Mouse (Mus musculus) liver, postnatal 0 days (tissue): ENCODE measurements around the gene Syp. TPM values are rescaled to one million over a fixed set of nuclear protein-coding genes. Genes with fewer than 3 reads are reported as not detected.

Source experiments
- ATAC-seq: fragments of 200-750 bp; cut with Nextera tagmentation; 2 replicates; pipeline ENCODE4 v1.8.0; 2017; ENCODE audit warnings: mild to moderate bottlenecking, moderate library complexity
- DNase-seq: peaks from one replicate; pipeline ENCODE4 v3.0.0-alpha.2; 2016
- H3K27ac ChIP-seq: fragments of 300-500 bp; sonication (generic); 2 replicates; pipeline ENCODE4 v1.5.1; 2014; ENCODE audit warnings: antibody characterized with exemption, moderate library complexity, mild to moderate bottlenecking, low read depth
- H3K27me3 ChIP-seq: fragments of 300-500 bp; sonication (generic); 2 replicates; pipeline ENCODE4 v1.6.1; 2014; ENCODE audit warnings: low read length, control low read depth, mixed read lengths; ENCODE audit not compliant: insufficient read depth
- H3K36me3 ChIP-seq: fragments of 300-500 bp; sonication (generic); replicated peaks from 2 replicates; pipeline ENCODE4 v1.6.1; 2014; ENCODE audit warnings: mild to moderate bottlenecking, control low read depth, low read length, moderate library complexity, mixed read lengths; ENCODE audit not compliant: insufficient read depth
- H3K4me1 ChIP-seq: fragments of 300-500 bp; sonication (generic); 2 replicates; pipeline ENCODE4 v1.6.1; 2014; ENCODE audit warnings: antibody characterized with exemption, mild to moderate bottlenecking, control low read depth; ENCODE audit not compliant: insufficient read depth
- H3K4me2 ChIP-seq: fragments of 300-500 bp; sonication (generic); 2 replicates; pipeline ENCODE4 v1.6.1; 2014; ENCODE audit warnings: low read depth, mild to moderate bottlenecking, low read length, moderate library complexity, mixed read lengths
- H3K4me3 ChIP-seq: fragments of 300-500 bp; sonication (generic); 2 replicates; pipeline ENCODE4 v1.5.1; 2014; ENCODE audit warnings: low read depth, low read length
- H3K9ac ChIP-seq: fragments of 300-500 bp; sonication (generic); replicated peaks from 2 replicates; pipeline ENCODE4 v1.6.1; 2014; ENCODE audit warnings: mild to moderate bottlenecking, moderate library complexity
- H3K9me3 ChIP-seq: fragments of 300-500 bp; sonication (generic); 2 replicates; pipeline ENCODE4 v1.6.1; 2016; ENCODE audit warnings: mild to moderate bottlenecking, control low read depth, low read length, mixed read lengths
- CTCF ChIP-seq: sonication (generic); IDR thresholded peaks from 2 replicates; pipeline ENCODE4 v1.5.1; 2016; ENCODE audit warnings: antibody characterized with exemption, low read depth
- EP300 ChIP-seq: IDR thresholded peaks from 2 replicates; pipeline ENCODE4 v1.6.1; 2016; ENCODE audit warnings: antibody characterized with exemption, low read depth, mild to moderate bottlenecking
- WGBS: fragments of 180-500 bp; shearing (Covaris S2); extraction: QIAGEN DNeasy Blood & Tissue Kit; methylation state at CpG from one replicate; pipeline ENCODE4 v1.1.7; 2014; ENCODE audit not compliant: insufficient replicate concordance; 5-methylcytosine and 5-hydroxymethylcytosine counted together
- polyA plus RNA-seq: library from polyadenylated mRNA; unstranded; fragments of >200 nt; fragmentation: Nextera tagmentation; extraction: Ambion mirVana; gene quantifications from 2 replicates; pipeline ENCODE4 v1.2.1, GENCODE M21; 2015

Gene Syp
- 0.04 TPM in 1 of 2 replicates, not detected in the other for polyA plus RNA-seq

- peaks cover 13% of the 10 kb centered on the region for H3K27me3 ChIP-seq
- WGBS, result 13% methylated on average over 33 of the region's 42 CpGs
- no peak within 1 kb of the TSS for H3K9ac ChIP-seq
- H3K27ac ChIP-seq, result no peak within 1 kb of the TSS
- H3K9me3 ChIP-seq, result no peaks in the 10 kb centered on the region
- peak; percentile 97 for ATAC-seq
- H3K4me1 ChIP-seq, result no peaks in the 10 kb centered on the region
- H3K4me3 ChIP-seq, result peak within 1 kb of the TSS; percentile 20; the same call in 1 of the 2 replicates
- H3K36me3 ChIP-seq, result no peaks in the 10 kb centered on the region
- no peak for TF ChIP-seq EP300
- no peak for TF ChIP-seq CTCF
- DNase-seq, result peak; percentile 87
- peak within 1 kb of the TSS; percentile 64 for H3K4me2 ChIP-seq
Observed at GRCm38 (mm10) chrX:7638401-7639091, at the start of gene Syp. Gene Syp (plus strand): TSS chrX:7638471.

- Histone ChIP-seq H3K27me3 (no peaks in the 10 kb centered on the region), H3K9ac (no peak overlapping the region), H3K4me1 (no peaks in the 10 kb centered on the region), H3K36me3 (peaks cover 12% of the 10 kb centered on the region; the same call in 1 of the 2 replicates), H3K9me3 (no peaks in the 10 kb centered on the region), H3K4me3 (no peak overlapping the region), H3K27ac (no peak overlapping the region), H3K4me2 (no peak overlapping the region)
- no peak for DNase-seq
- TF ChIP-seq EP300 (no peak), CTCF (no peak)
- no peak for ATAC-seq
- WGBS, result 95% methylated on average over 8 of the region's 9 CpGs
Observed at GRCm38 (mm10) chrX:7595371-7595770, 42.9 kb upstream of the Syp start.

GRCm38 (mm10) chrX:7604004-7604403 lies 34.3 kb upstream of the Syp start:
- TF ChIP-seq EP300, result no peak
- TF ChIP-seq CTCF, result no peak
- no peaks in the 10 kb centered on the region for H3K27me3 ChIP-seq
- WGBS, result 69% methylated on average over 7 of the region's 7 CpGs
- H3K4me1 ChIP-seq, result no peaks in the 10 kb centered on the region
- ATAC-seq (no peak), DNase-seq (no peak)
- H3K4me2 ChIP-seq, result peak overlapping the region; percentile 73
- H3K9ac ChIP-seq, result no peak overlapping the region
- peak overlapping the region; percentile 50 for H3K4me3 ChIP-seq
- H3K27ac ChIP-seq, result no peak overlapping the region
- no peaks in the 10 kb centered on the region for H3K9me3 ChIP-seq
- H3K36me3 ChIP-seq, result 0 out of 2 replicates have a peak, but pooled peaks cover 4% of the 10 kb centered on the region

- peak within 1 kb of the TSS; percentile 58 for H3K9ac ChIP-seq
- H3K4me2 ChIP-seq, result peak within 1 kb of the TSS; percentile 73
- peak within 1 kb of the TSS; percentile 42; the same call in 1 of the 2 replicates for H3K27ac ChIP-seq
- peak within 1 kb of the TSS; percentile 50 for H3K4me3 ChIP-seq
- no peaks in the 10 kb centered on the region for H3K9me3 ChIP-seq
- DNase-seq, result peak; percentile 85
- 22% methylated on average over 28 of the region's 28 CpGs for WGBS
- ATAC-seq, result peak; percentile 94
- TF ChIP-seq CTCF (no peak), EP300 (no peak)
- no peaks in the 10 kb centered on the region for H3K4me1 ChIP-seq
- H3K36me3 ChIP-seq, result 0 out of 2 replicates have a peak, but pooled peaks cover 2% of the 10 kb centered on the region
- peaks cover 4% of the 10 kb centered on the region; the same call in 1 of the 2 replicates for H3K27me3 ChIP-seq
Observed at GRCm38 (mm10) chrX:7604879-7605574, 33.2 kb upstream of the Syp start, which contains the start of gene Ccdc22. Gene Ccdc22 (minus strand): TSS chrX:7605517.

- no peaks in the 10 kb centered on the region for H3K9me3 ChIP-seq
- no peak overlapping the region for H3K27ac ChIP-seq
- H3K4me1 ChIP-seq, result no peaks in the 10 kb centered on the region
- ATAC-seq (no peak; the same call in 1 of the 2 replicates), DNase-seq (no peak)
- no peak for TF ChIP-seq CTCF
- no peak for TF ChIP-seq EP300
- H3K27me3 ChIP-seq, result peaks cover 8% of the 10 kb centered on the region; the same call in 1 of the 2 replicates
- peak overlapping the region; percentile 73 for H3K4me2 ChIP-seq
- no peak overlapping the region for H3K4me3 ChIP-seq
- H3K9ac ChIP-seq, result no peak overlapping the region
- 0 out of 2 replicates have a peak, but pooled peaks cover 2% of the 10 kb centered on the region for H3K36me3 ChIP-seq
- WGBS, result 32% methylated on average over 8 of the region's 8 CpGs
Observed at GRCm38 (mm10) chrX:7605575-7605941, 32.7 kb upstream of the Syp start.

- Histone ChIP-seq H3K9me3 (no peaks in the 10 kb centered on the region), H3K27ac (no peak within 1 kb of the TSS), H3K4me3 (no peak within 1 kb of the TSS), H3K27me3 (peaks cover 11% of the 10 kb centered on the region; the same call in 1 of the 2 replicates), H3K36me3 (0 out of 2 replicates have a peak, but pooled peaks cover 2% of the 10 kb centered on the region), H3K4me2 (no peak within 1 kb of the TSS), H3K9ac (no peak within 1 kb of the TSS), H3K4me1 (no peaks in the 10 kb centered on the region)
- no peak for DNase-seq
- no peak for ATAC-seq
- 73% methylated on average over 6 of the region's 6 CpGs for WGBS
- TF ChIP-seq CTCF (no peak), EP300 (no peak)
Observed at GRCm38 (mm10) chrX:7606783-7607182, 31.5 kb upstream of the Syp start, which contains the start of gene Cacna1f. Gene Cacna1f (plus strand): TSS chrX:7607083.
